Mouse (Mus musculus) mesoderm, embryonic 11.5 days (tissue): ENCODE data around the gene Ogfod1.

Experiments
- DNase-seq: peaks from one replicate; pipeline ENCODE4 v3.0.0-alpha.2; 2012; ENCODE audit warnings: low read depth, low spot score

The Ogfod1 gene

DNA sequence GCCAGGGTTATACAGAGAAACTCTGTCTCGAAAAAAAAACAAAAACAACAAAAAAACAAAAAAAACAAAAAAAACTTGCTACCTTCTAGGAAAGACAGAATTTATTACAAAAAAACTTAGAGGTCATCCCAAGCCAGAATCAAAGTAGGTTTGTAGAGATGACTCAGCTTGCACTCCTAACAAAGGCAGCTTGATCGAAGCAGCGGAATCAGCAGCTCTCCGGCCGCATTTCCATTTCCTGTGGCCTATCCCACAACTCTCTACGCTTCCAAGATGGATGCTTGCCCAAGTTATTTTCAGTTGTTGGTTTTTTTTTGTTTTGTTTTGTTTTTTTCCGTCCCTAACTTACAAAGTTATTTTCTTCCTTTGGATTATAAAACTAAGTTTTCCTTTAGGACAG is 31.8 kb downstream of the Ogfod1 start:
- DNase-seq = no peak

GRCm38 (mm10) chr8:94076461-94077192 is 39.6 kb downstream of the Ogfod1 start:
- DNase-seq = no peak

DNA sequence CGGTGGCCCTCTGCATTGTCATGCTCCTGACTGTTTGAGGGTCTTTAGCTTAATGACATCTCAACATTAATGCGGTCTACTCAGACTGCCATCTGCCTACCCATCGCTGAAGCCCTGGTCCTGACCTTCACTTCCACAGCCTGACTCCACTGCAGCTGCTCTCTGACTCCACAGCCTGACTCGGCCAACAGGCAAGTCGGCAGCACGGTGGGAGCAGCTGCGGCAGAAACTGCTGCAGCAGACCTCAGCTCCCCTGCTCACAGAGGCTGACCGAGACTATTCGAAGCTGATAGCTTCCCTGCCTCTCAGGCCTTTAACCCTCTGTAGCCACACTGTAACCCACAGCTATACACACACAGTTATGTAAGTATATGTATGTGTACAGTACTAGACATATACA is 51.0 kb downstream of the Ogfod1 start:
- no peak for DNase-seq

DNA sequence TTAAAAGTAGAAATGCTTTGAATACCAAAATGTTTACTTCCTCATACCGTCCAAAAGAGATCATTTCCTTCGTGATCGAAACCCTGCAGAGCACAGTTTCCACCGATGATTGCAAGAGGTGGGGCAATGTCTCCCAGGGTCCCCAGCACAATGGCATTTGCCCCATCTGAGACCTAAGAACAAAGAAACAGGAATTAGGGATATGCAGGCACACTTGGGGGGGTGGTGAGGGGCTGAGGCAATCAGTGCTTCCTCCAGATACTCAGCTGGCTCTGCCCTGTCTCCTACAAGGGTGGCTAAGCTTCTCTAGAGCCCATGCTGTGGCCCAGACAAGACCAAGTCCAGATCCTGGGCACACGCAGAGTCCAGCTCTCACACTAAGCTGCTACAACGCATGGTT is 52.7 kb downstream of the Ogfod1 start:
- no peak for DNase-seq

DNA sequence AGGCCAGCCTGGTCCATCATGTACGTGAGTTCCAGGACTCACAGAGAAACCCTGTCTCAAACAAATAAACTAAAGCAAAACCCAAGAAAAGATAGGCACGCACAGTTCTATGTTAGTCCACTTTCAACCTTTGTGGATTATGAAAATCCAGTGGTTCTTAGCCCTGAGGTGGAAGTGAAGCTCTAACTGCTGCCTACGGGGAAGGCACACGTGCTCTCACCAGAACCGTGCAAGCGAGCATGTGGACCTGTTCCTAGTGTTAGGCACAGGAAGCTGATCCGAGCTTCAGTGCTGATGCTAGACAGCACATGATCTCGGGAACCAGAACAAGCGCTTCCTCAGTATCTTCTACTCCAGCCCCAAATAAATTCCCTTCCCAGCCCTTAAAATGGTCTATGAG is 55.9 kb downstream of the Ogfod1 start:
- DNase-seq = no peak

- no peak for DNase-seq
These were observed 57.3 kb downstream of the Ogfod1 start for GRCm38 (mm10) chr8:94094281-94094680.

- DNase-seq = peak; percentile 100
These were observed 61.3 kb downstream of the Ogfod1 start, which contains the start of gene Bbs2 for GRCm38 (mm10) chr8:94098081-94098974. Bbs2 (minus strand) TSS chr8:94098928.

DNA sequence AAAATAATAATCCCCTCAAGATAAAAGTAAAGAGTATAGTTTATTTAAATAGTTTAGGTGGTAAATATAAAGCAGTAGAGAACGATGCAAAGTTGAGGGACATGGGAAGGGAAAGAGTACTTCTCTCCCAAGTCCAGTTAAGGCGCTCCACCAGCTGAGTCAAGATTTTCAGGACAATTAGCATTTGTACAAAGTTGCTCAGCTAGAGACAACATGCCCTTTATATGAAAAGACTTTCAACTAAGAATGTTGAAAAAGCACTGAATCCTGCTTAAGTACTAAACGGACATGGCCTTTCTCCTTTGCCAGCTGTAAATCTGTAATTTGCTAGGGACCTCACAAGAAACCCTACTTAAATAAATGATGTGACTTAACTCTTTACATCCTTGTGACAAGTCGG is 62.0 kb downstream of the Ogfod1 start:
- no peak for DNase-seq

DNA sequence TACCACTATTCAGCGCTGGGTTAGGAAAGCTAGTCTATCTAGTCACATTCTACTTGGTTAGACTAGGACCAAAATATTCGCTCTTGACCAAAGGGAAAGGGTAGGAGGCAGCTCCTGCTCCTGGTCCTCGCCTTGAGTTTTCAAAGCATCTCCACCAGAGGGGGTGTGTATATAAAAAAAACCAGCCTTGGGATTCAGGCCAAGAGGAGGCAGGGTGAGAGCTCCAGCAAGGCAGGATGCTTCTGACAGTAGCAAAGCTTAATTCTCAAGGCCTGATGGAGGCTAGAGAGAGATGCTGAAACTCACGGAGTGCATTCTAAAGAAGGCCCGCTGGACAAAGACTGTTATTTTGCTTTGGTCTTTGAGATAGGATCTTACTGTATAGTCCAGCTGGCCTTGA is 67.1 kb downstream of the Ogfod1 start:
- DNase-seq = no peak

- DNase-seq = no peak
These were observed 70.9 kb downstream of the Ogfod1 start for GRCm38 (mm10) chr8:94107871-94108270.

DNA sequence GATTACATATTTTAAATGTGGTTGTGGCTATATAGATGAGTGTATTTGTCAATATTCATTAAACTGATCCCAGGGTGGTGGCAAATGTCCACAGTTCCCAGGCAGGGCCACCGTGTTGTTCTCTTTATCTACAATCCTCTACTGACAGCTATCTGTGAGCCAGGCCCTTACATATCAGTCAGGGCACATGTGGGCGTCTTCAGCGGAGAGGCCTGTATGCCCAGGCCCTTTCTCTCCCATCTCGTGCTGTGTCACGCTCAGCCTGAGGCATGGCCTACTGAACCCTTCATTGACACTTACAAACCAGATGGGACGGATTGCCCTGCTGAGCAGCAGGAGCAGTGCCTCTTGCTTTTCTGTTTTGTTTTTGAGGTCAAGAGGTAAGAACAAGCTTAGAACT is 72.4 kb downstream of the Ogfod1 start:
- DNase-seq = no peak

GRCm38 (mm10) chr8:94109835-94110234 is 72.8 kb downstream of the Ogfod1 start:
- DNase-seq = no peak

DNA sequence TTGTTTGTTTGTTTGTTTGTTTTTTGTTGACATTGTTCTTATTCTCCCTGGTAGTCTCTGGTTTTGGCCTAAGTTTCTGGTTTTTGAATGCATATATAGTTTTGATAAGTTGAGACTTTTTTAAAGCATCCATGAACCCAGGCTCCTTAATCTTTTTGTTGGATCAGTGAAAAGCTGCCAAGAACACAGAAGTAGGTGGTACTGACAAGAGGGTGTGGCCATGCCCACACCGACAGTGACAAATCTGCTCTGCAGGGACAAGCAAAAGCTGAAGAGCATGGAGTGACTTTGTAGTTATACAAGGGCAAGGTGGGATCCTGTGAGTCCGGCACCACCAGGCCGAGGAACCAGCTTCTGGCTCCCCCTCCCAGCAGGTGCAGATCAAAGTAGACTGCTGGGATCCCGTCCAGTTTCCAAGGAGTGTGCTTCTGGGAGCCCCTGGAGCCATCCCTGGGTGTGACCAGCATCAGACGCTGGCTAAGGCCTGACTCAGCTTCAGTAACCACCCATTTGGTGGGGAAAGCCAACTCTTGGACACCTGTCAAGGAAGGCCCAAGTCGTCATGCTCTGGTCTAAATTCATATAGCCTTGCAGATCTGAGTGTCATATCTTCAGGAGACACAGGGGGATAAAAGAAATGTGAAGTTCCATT is 73.7 kb downstream of the Ogfod1 start:
- DNase-seq = no peak

DNA sequence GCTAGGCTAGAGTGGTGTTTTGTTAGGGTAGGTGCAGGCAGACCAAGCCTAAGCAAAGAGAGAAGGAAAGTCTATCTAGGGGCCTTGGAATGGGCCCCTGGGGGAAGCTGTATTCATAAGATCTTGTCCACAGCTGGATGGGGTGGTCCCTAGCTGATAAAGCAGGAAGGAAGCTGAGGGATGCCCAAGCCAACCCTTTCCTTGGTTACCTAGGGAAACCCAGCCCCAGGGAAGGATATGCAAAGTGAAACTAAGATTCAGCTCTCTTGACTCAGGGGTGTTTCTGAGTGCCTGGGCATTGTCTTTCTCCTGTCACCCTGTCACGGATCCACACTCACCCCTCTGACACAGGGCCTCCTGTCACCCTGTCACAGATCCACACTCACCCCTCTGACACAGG is 76.4 kb downstream of the Ogfod1 start:
- no peak for DNase-seq

DNA sequence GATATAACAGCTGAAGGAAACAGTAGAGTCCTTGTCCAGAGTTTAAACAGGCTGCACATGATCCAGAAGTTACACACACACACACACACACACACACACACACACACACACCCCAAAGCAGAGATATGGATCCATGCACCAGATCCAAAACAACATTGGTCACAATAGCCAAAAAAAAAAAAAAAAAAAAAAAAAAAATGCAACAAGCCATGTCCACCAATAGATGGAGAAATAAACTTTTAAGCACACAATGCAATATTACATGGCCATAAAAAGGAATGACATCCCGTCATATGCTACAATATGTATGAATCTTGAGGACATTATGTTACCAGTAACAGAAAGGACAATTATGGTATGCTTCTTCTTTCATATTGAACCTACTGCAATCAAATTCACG is 77.0 kb downstream of the Ogfod1 start:
- no peak for DNase-seq
